Mouse (Mus musculus): ENCODE measurements around the gene Foxo4.

Gene Foxo4

GRCm38 (mm10) chrX:101253952-101254729, at the start of gene Foxo4:
Foxo4 (plus strand) TSS chrX:101254528.
- DNase-seq, result peak; percentile 93

DNA sequence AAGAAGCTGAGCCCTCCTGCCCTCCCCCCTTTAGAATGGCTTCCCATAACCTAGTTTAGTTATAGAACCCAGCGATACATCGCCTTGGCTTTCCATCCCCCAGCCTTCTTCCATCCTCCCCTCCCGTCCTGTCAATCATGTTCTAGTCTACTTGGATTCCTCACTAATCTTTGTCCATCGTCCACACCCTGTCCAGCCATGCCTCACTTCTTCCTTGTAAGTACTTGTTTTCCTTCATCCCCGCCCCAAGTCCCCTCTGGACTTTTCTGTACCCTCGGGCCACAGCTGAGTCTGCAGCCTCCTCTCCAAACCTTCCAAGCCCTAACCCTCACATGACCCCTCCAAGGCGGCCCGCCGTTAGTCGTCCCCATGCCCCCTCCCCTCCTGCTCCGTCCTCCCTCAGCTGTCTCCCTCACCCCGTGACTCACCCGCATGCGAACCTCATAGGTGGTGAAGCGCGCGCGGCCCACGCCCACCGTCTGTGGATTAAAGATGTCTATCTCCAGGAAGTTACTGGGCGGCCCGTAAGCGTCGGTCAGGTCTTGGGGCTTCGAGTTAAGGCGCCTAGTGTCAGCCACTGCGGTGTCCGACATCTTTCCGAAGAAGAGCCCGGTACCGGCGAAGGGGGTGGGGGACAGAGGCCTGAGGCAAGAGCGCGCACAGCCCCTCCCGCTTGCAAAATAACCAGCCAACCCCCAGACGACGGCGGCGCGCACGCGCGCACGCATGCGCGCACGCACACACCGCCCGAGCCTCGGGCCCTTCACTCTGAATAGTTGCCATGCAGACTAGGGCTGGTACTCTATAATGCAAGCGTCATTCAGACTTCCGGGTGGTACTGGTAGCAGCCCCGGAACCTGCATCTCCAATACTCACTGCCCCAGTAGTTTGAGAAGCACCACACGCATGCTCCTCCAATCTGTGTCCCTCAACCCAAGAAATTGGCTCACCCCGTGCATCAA, 32.2 kb upstream of the Foxo4 start, which contains the start of gene Snx12:
Gene Snx12 (minus strand): TSS at position 730 of the 962 bp plus-strand sequence.
- peak; percentile 93 for DNase-seq

DNA sequence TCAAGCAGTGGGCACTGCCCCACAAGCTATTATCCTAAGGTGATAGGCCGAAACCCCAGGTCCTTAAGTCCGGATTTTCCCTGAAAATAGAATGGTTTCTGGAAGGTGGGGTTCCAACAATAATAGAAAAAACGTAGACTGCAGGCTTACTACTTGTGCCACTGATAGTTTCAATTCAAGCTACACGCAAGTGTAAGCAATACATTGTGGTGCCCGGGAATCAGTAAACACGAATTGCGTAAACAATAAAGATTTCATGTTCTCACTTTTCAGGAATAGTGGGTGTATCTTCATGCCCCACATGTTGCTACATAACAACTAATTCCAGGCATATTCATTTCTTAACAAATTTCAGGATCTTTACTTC, 31.5 kb upstream of the Foxo4 start:
- DNase-seq, result no peak

- no peak for DNase-seq
Observed at GRCm38 (mm10) chrX:101245011-101245410, 9.3 kb upstream of the Foxo4 start.

GRCm38 (mm10) chrX:101254740-101255139, 412 bp downstream of the Foxo4 start:
- DNase-seq, result no peak

GRCm38 (mm10) chrX:101256603-101257002, 2.3 kb downstream of the Foxo4 start:
- DNase-seq, result peak; percentile 12

- no peak for DNase-seq
Observed at GRCm38 (mm10) chrX:101260441-101261325, 6.4 kb downstream of the Foxo4 start.

DNA sequence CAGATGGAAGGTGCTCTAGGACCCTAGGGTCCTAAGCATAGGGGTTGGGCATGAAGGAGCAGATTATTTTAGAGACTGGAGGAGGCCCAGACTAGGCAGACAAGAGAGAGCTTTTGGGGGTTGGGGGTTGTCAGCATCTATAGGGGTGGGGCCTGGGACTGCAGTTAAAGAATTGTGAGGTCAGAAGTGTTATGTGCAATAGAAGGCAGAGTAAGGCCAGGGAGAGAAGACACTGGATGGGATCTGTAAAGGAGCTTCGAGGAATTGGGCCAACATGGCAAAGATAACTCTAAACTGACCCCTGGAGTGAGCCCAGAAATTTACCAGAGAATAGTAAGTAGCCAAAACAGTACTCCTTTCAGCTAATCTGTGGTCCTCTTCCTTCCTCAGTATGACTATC, 9.6 kb downstream of the Foxo4 start, which contains the start of gene Gm614:
Gene Gm614 (minus strand): TSS at position 101 of the 400 bp plus-strand sequence.
- DNase-seq, result no peak

- no peak for DNase-seq
Observed at GRCm38 (mm10) chrX:101266631-101267030, 12.3 kb downstream of the Foxo4 start.

- no peak for DNase-seq
Observed at GRCm38 (mm10) chrX:101268025-101268754, 13.9 kb downstream of the Foxo4 start, which contains the start of gene Il2rg. Il2rg (minus strand) TSS chrX:101268255.

DNA sequence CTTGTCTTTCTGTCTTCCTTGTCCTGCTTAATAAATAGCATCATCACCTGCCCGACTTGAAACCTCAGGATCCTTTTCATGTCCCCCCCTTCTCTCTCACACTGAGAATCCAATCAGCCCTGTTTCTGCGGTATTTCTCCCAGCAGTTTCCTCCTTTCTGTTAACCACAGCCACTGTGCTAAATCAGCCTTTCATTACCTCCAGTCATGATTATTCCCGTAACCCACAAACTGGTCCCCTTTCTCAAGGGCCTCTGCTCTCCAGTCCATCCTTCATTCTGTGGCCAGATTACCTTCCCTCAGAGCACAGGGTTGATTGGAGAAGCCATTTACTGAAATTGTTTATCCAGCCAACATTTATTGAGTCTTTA, 14.4 kb downstream of the Foxo4 start, which contains the start of gene Gm20489:
Gene Gm20489 (minus strand): TSS at position 269 of the 370 bp plus-strand sequence.
- DNase-seq, result no peak

GRCm38 (mm10) chrX:101273410-101273809, 19.1 kb downstream of the Foxo4 start:
- DNase-seq, result no peak

DNA sequence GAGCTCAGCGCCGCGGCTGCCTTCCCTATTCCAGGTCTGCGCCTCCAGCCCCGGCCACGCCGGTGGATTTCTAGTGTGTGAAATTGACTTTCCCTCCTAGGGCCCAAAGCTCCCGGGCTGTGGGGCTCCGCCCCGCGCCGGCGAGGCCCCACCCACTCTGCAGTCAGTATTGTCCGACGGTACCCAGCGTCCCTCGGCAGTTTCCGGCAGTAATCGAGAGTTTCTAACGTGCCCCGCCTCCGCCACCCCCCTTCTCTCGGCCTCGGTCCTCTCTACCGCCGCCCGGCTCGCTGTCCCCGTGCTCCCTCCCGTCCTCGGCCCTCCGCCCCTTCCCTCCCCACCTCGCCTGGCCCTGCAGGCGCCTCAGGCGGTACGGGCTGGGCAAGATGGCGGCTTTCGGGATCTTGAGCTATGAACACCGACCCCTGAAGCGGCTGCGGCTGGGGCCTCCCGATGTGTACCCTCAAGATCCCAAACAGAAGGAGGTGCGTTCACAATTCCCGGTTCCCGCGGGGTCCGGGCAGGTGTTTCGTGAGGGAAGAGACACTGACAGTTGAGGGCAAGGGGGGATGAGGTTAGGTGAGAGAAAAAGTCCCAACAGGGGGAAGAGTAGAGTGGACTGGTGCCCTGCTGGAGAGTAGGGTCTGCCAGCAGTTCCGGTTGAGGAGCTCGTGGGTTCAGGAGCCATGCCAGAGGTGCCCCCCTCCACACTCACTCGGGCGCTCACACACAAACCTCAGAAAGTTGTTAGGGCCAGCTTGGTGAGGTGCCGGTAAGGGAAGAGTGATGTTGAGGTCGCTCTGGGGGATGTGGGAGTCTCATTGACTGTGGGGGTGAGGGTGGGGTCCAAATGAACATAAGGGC, 19.8 kb downstream of the Foxo4 start, which contains the start of gene Med12:
Gene Med12 (plus strand): TSS at position 156 of the 864 bp plus-strand sequence.
- DNase-seq, result peak; percentile 94

- DNase-seq, result no peak
Observed at GRCm38 (mm10) chrX:101282813-101283212, 28.5 kb downstream of the Foxo4 start.

- DNase-seq, result peak; percentile 54
Observed at GRCm38 (mm10) chrX:101285534-101285933, 31.2 kb downstream of the Foxo4 start.

GRCm38 (mm10) chrX:101285953-101286670, 31.8 kb downstream of the Foxo4 start:
- no peak for DNase-seq

DNA sequence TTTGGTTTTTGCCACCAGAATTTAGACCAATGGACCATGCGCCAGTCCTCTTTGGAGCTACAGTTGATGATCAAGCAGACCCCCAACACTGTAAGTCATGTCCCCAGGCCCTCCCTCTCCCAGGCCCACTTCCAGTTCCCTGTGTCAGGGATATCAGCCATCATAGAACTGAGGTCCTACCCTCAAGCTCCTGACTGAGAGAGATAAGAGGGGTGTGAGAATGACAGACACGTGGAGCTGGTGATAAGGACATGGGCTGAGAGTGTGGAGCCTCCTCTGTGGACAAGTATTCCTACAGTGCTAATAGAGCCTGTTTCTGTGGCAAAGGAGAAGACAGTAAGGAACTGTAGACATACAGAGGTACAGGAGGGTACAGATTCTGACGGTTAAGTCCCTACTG, 33.2 kb downstream of the Foxo4 start:
- DNase-seq, result no peak

DNA sequence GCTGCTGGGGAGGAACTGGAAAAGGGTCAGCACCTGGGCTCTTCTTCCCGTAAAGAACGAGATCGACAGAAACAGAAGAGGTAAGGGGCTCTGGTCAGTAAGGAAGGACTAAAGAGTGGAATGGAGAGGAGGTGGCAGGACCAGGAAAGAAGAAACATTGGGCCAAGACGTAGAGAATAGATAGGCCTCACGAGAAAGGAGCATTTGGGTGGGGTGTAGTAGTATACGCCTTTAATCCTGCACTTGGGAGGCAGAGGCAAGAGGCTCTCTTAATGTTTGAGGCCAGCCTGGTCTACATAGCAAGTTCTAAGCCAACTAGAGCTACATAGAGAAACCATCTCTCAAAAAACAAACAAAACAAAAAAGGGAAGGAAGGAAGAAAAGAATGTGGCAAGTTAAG, 34.1 kb downstream of the Foxo4 start:
- DNase-seq, result no peak

GRCm38 (mm10) chrX:101289037-101289436, 34.7 kb downstream of the Foxo4 start:
- DNase-seq, result no peak

DNA sequence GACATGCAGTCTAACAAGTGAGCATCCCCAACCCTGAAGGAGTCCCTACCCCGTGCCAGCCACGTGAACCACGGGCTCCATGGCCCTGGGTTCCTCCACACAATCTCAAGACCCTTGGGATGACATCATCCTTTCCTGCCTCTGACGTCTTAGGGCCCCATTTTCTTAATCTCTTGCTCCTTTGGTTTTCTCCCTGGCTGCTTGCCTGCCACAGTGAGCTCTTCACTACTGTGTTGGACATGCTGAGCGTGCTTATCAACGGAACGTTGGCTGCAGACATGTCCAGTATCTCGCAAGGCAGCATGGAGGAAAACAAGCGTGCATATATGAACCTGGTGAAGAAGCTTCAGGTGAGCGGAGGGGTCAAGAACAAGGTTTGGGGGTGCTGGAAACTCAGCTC, 35.8 kb downstream of the Foxo4 start:
- no peak for DNase-seq
